In genomic region chr11:45084506-45085037, GRCm38 (mm10) we compare ENCODE assay signal across 21 mouse cellular contexts.
DNase-seq lines count a peak whose midpoint lies in the region; ATAC-seq lines count a peak whose summit lies in the region.
"Had no signal": no experiment of that assay in that cellular context is flagged by ENCODE, and none has a peak within 500 bp of the region (broad histone marks: within the 10 kb centered on the region; RNA-seq: fewer than 3 reads in every experiment).

No protein-coding gene starts in this region.

- 41% methylated on average over 4 of the region's 4 CpGs for WGBS in kidney, embryonic 14.5 days

- H3K4me2 ChIP-seq in kidney, embryonic 14.5 days (replicated peaks; ENCODE audit: low read depth, low read length): no peak overlapping the region
- H3K4me2 ChIP-seq: embryonic facial prominence, embryonic 12.5 days; forebrain, embryonic 12.5 days; heart, embryonic 12.5 days; hindbrain, embryonic 15.5 days had no signal

- H3K9ac ChIP-seq in kidney, embryonic 14.5 days (ENCODE audit: low read depth, low read length): no peak overlapping the region
- H3K9ac ChIP-seq: embryonic facial prominence, embryonic 12.5 days; forebrain, embryonic 12.5 days; heart, embryonic 12.5 days; hindbrain, embryonic 15.5 days had no signal

- intact Hi-C loops in left cerebral cortex, postnatal 10 days (cut with DNase I): no loop called here

- no peaks in the 10 kb centered on the region for H3K36me3 ChIP-seq in kidney, embryonic 14.5 days (ENCODE audit: control insufficient read depth, insufficient read depth, low read length)
- H3K36me3 ChIP-seq: embryonic facial prominence, embryonic 12.5 days; forebrain, embryonic 12.5 days; heart, embryonic 12.5 days; hindbrain, embryonic 10.5 days; hindbrain, embryonic 15.5 days had no signal

- peak; percentile 39; the same call in 1 of the 2 replicates for ATAC-seq in kidney, embryonic 14.5 days (ENCODE audit: low FRiP score, low TSS enrichment)
- ATAC-seq: forebrain, embryonic 16.5 days had no signal

- H3K9me3 ChIP-seq in kidney, embryonic 14.5 days (ENCODE audit: control insufficient read depth, low read length): no peaks in the 10 kb centered on the region
- H3K9me3 ChIP-seq: embryonic facial prominence, embryonic 12.5 days; forebrain, embryonic 12.5 days; heart, embryonic 12.5 days; hindbrain, embryonic 10.5 days; hindbrain, embryonic 15.5 days had no signal

- no peaks in the 10 kb centered on the region for H3K27me3 ChIP-seq in kidney, embryonic 14.5 days (ENCODE audit: control insufficient read depth, insufficient read depth, low read length)
- H3K27me3 ChIP-seq: embryonic facial prominence, embryonic 12.5 days; forebrain, embryonic 12.5 days; heart, embryonic 12.5 days; hindbrain, embryonic 15.5 days had no signal

- no peaks in the 10 kb centered on the region for H3K4me1 ChIP-seq in kidney, embryonic 14.5 days (ENCODE audit: control insufficient read depth, insufficient read depth, low read length)
- H3K4me1 ChIP-seq: forebrain, embryonic 12.5 days; heart, embryonic 12.5 days; hindbrain, embryonic 10.5 days; hindbrain, embryonic 15.5 days had no signal

- DNase-seq in kidney, postnatal 36 days: no peak
- peak; percentile 34 for DNase-seq in kidney, postnatal 10 days
- DNase-seq in kidney, adult 11 months: no peak
- DNase-seq in 3T3-L1 (ENCODE audit: low read depth, low spot score): peak; percentile 2
- peak; percentile 18 for DNase-seq in brain, adult 2 months (ENCODE audit: low read depth, low spot score)
- no peak for DNase-seq in left cerebral cortex, postnatal 10 days (ENCODE audit: extremely low spot score in 1 of 2, low spot score in 2 of 2)
- DNase-seq: adrenal gland, adult 8-10 months; adrenal gland, postnatal 36 days; cerebellum, adult 11 months; cerebellum, adult 8-10 months; cerebellum, postnatal 14 days; embryo, embryonic 11 days; gastrocnemius, adult 2 months; gastrocnemius, postnatal 25 days had no signal

- H3K4me3 ChIP-seq in kidney, embryonic 14.5 days (ENCODE audit: low read length): no peak overlapping the region
- H3K4me3 ChIP-seq: embryonic facial prominence, embryonic 12.5 days; forebrain, embryonic 12.5 days; gastrocnemius, adult 2 months; heart, embryonic 12.5 days; hindbrain, embryonic 10.5 days; hindbrain, embryonic 15.5 days had no signal

- H3K27ac ChIP-seq in kidney, embryonic 14.5 days (ENCODE audit: low read depth, low read length): no peak overlapping the region
- H3K27ac ChIP-seq: embryonic facial prominence, embryonic 12.5 days; forebrain, embryonic 12.5 days; gastrocnemius, adult 2 months; hindbrain, embryonic 10.5 days; hindbrain, embryonic 15.5 days had no signal

Comparison
In these comparisons a context has a peak if more than half of its experiments do, and no peak if none do; other contexts are left out.
1. DNase-seq: peak in kidney, postnatal 10 days (single experiment), 3T3-L1 (single experiment) and brain, adult 2 months (single experiment); none in kidney, postnatal 36 days (0 of 2), kidney, adult 11 months (single experiment) and left cerebral cortex, postnatal 10 days (0 of 2).